Mouse (Mus musculus): ENCODE data around the gene Rpp14. TPM values are rescaled to one million over a fixed set of nuclear protein-coding genes. Genes with fewer than 3 reads are reported as not detected.

The Rpp14 gene
- polyA plus RNA-seq, 1 experiment from 2014 or later = 16.0 TPM

- peaks cover 5% of the 10 kb centered on the region; the same call in 1 of the 2 replicates for H3K36me3 ChIP-seq (ENCODE audit: control insufficient read depth, insufficient read depth)
These were observed 2.8 kb downstream of the Rpp14 start for GRCm38 (mm10) chr14:8082949-8083348.

GRCm38 (mm10) chr14:8089016-8089415, 8.8 kb downstream of the Rpp14 start:
- H3K27ac ChIP-seq (ENCODE audit: low read length) = no peak overlapping the region
- no peak overlapping the region for H3K4me2 ChIP-seq (ENCODE audit: low read depth, low read length)
- no peaks in the 10 kb centered on the region for H3K9me3 ChIP-seq (replicated peaks; ENCODE audit: control insufficient read depth, low read length)
- H3K36me3 ChIP-seq (ENCODE audit: control insufficient read depth, insufficient read depth) = peaks cover 26% of the 10 kb centered on the region
- no peak overlapping the region for H3K4me3 ChIP-seq (ENCODE audit: low read depth, low read length)
- no peak for ATAC-seq (ENCODE audit: low read depth)
- peaks cover 2% of the 10 kb centered on the region for H3K4me1 ChIP-seq (ENCODE audit: control insufficient read depth, low read depth, low read length)
- no peak overlapping the region for H3K9ac ChIP-seq (ENCODE audit: low read depth, low read length)
- no peaks in the 10 kb centered on the region for H3K27me3 ChIP-seq (ENCODE audit: control insufficient read depth, insufficient read depth, low read depth, low read length)
- WGBS (ENCODE audit: insufficient replicate concordance) = 80% methylated on average over 2 of the region's 2 CpGs

More at GRCm38 (mm10) chr14:8082949-8083348, 2.8 kb downstream of the Rpp14 start:
- no peak for ATAC-seq (ENCODE audit: low read depth)
- no peaks in the 10 kb centered on the region for H3K27me3 ChIP-seq (ENCODE audit: control insufficient read depth, insufficient read depth, low read depth, low read length)
- WGBS (ENCODE audit: insufficient replicate concordance) = 74% methylated on average over 1 of the region's 1 CpGs
- H3K4me1 ChIP-seq (ENCODE audit: control insufficient read depth, low read depth, low read length) = peaks cover 10% of the 10 kb centered on the region
- no peak overlapping the region for H3K4me2 ChIP-seq (ENCODE audit: low read depth, low read length)
- H3K4me3 ChIP-seq (ENCODE audit: low read depth, low read length) = no peak overlapping the region
- H3K9me3 ChIP-seq (replicated peaks; ENCODE audit: control insufficient read depth, low read length) = no peaks in the 10 kb centered on the region
- H3K27ac ChIP-seq (ENCODE audit: low read length) = no peak overlapping the region
- no peak overlapping the region for H3K9ac ChIP-seq (ENCODE audit: low read depth, low read length)

GRCm38 (mm10) chr14:8092573-8092972, 12.4 kb downstream of the Rpp14 start:
- no peak for ATAC-seq (ENCODE audit: low read depth)
- no peak overlapping the region for H3K9ac ChIP-seq (ENCODE audit: low read depth, low read length)
- no peak overlapping the region for H3K27ac ChIP-seq (ENCODE audit: low read length)
- 79% methylated on average over 2 of the region's 2 CpGs for WGBS (ENCODE audit: insufficient replicate concordance)
- no peaks in the 10 kb centered on the region for H3K9me3 ChIP-seq (replicated peaks; ENCODE audit: control insufficient read depth, low read length)
- H3K4me1 ChIP-seq (ENCODE audit: control insufficient read depth, low read depth, low read length) = peaks cover 8% of the 10 kb centered on the region
- no peaks in the 10 kb centered on the region for H3K27me3 ChIP-seq (ENCODE audit: control insufficient read depth, insufficient read depth, low read depth, low read length)
- no peak overlapping the region for H3K4me2 ChIP-seq (ENCODE audit: low read depth, low read length)
- peaks cover 21% of the 10 kb centered on the region for H3K36me3 ChIP-seq (ENCODE audit: control insufficient read depth, insufficient read depth)
- no peak overlapping the region for H3K4me3 ChIP-seq (ENCODE audit: low read depth, low read length)

- H3K9ac ChIP-seq (ENCODE audit: low read depth, low read length) = no peak overlapping the region
- 41% methylated on average over 5 of the region's 5 CpGs for WGBS (ENCODE audit: insufficient replicate concordance)
- H3K27me3 ChIP-seq (ENCODE audit: control insufficient read depth, insufficient read depth, low read depth, low read length) = no peaks in the 10 kb centered on the region
These were observed 13.3 kb downstream of the Rpp14 start for GRCm38 (mm10) chr14:8093427-8093826.

GRCm38 (mm10) chr14:8094931-8095561, 14.9 kb downstream of the Rpp14 start:
- Histone ChIP-seq H3K27ac (ENCODE audit: low read length) (no peak overlapping the region), H3K4me1 (ENCODE audit: control insufficient read depth, low read depth, low read length) (peaks cover 16% of the 10 kb centered on the region), H3K9me3 (replicated peaks; ENCODE audit: control insufficient read depth, low read length) (no peaks in the 10 kb centered on the region), H3K4me3 (ENCODE audit: low read depth, low read length) (no peak overlapping the region), H3K36me3 (ENCODE audit: control insufficient read depth, insufficient read depth) (peaks cover 8% of the 10 kb centered on the region), H3K4me2 (ENCODE audit: low read depth, low read length) (no peak overlapping the region), H3K9ac (ENCODE audit: low read depth, low read length) (no peak overlapping the region), H3K27me3 (ENCODE audit: control insufficient read depth, insufficient read depth, low read depth, low read length) (no peaks in the 10 kb centered on the region)
- ATAC-seq (ENCODE audit: low read depth) = no peak
- WGBS (ENCODE audit: insufficient replicate concordance) = 29% methylated on average over 3 of the region's 3 CpGs

More at GRCm38 (mm10) chr14:8093427-8093826, 13.3 kb downstream of the Rpp14 start:
- no peak overlapping the region for H3K4me2 ChIP-seq (ENCODE audit: low read depth, low read length)
- H3K27ac ChIP-seq (ENCODE audit: low read length) = no peak overlapping the region
- peaks cover 10% of the 10 kb centered on the region for H3K4me1 ChIP-seq (ENCODE audit: control insufficient read depth, low read depth, low read length)
- no peaks in the 10 kb centered on the region for H3K9me3 ChIP-seq (replicated peaks; ENCODE audit: control insufficient read depth, low read length)
- H3K4me3 ChIP-seq (ENCODE audit: low read depth, low read length) = no peak overlapping the region
- peaks cover 21% of the 10 kb centered on the region for H3K36me3 ChIP-seq (ENCODE audit: control insufficient read depth, insufficient read depth)
- no peak for ATAC-seq (ENCODE audit: low read depth)

GRCm38 (mm10) chr14:8095562-8095950, 15.4 kb downstream of the Rpp14 start:
- ATAC-seq (ENCODE audit: low read depth) = no peak
- Histone ChIP-seq H3K4me2 (ENCODE audit: low read depth, low read length) (peak overlapping the region; percentile 17; the same call in 1 of the 2 replicates), H3K27me3 (ENCODE audit: control insufficient read depth, insufficient read depth, low read depth, low read length) (no peaks in the 10 kb centered on the region), H3K4me1 (ENCODE audit: control insufficient read depth, low read depth, low read length) (peaks cover 18% of the 10 kb centered on the region), H3K4me3 (ENCODE audit: low read depth, low read length) (no peak overlapping the region), H3K27ac (ENCODE audit: low read length) (peak overlapping the region; percentile 53; the same call in 1 of the 2 replicates), H3K36me3 (ENCODE audit: control insufficient read depth, insufficient read depth) (peaks cover 3% of the 10 kb centered on the region; the same call in 1 of the 2 replicates), H3K9me3 (replicated peaks; ENCODE audit: control insufficient read depth, low read length) (no peaks in the 10 kb centered on the region), H3K9ac (ENCODE audit: low read depth, low read length) (no peak overlapping the region)
- 36% methylated on average over 7 of the region's 7 CpGs for WGBS (ENCODE audit: insufficient replicate concordance)

GRCm38 (mm10) chr14:8097978-8098686, 18.0 kb downstream of the Rpp14 start, which contains the start of gene Pxk:
Gene Pxk (plus strand): TSS chr14:8098211.
- Histone ChIP-seq H3K9me3 (replicated peaks; ENCODE audit: control insufficient read depth, low read length) (no peaks in the 10 kb centered on the region), H3K9ac (ENCODE audit: low read depth, low read length) (peak within 1 kb of the TSS; percentile 76), H3K4me1 (ENCODE audit: control insufficient read depth, low read depth, low read length) (peaks cover 17% of the 10 kb centered on the region), H3K27ac (ENCODE audit: low read length) (0 out of 2 replicates have a peak within 1 kb of the TSS, but pooled peaks have one; percentile 2), H3K4me2 (ENCODE audit: low read depth, low read length) (peak within 1 kb of the TSS; percentile 80), H3K4me3 (ENCODE audit: low read depth, low read length) (peak within 1 kb of the TSS; percentile 70), H3K36me3 (ENCODE audit: control insufficient read depth, insufficient read depth) (no peaks in the 10 kb centered on the region), H3K27me3 (ENCODE audit: control insufficient read depth, insufficient read depth, low read depth, low read length) (no peaks in the 10 kb centered on the region)
- ATAC-seq (ENCODE audit: low read depth) = peak; percentile 93
- WGBS (ENCODE audit: insufficient replicate concordance) = under 1% methylated on average over 63 of the region's 89 CpGs

GRCm38 (mm10) chr14:8098687-8098995, 18.5 kb downstream of the Rpp14 start:
- H3K4me3 ChIP-seq (ENCODE audit: low read depth, low read length) = peak overlapping the region; percentile 70
- WGBS (ENCODE audit: insufficient replicate concordance) = 4% methylated on average over 5 of the region's 5 CpGs
- peak overlapping the region; percentile 76 for H3K9ac ChIP-seq (ENCODE audit: low read depth, low read length)
- no peaks in the 10 kb centered on the region for H3K36me3 ChIP-seq (ENCODE audit: control insufficient read depth, insufficient read depth)
- H3K27ac ChIP-seq (ENCODE audit: low read length) = 0 out of 2 replicates have a peak overlapping the region, but pooled peaks have one; percentile 2
- ATAC-seq (ENCODE audit: low read depth) = no peak
- no peaks in the 10 kb centered on the region for H3K9me3 ChIP-seq (replicated peaks; ENCODE audit: control insufficient read depth, low read length)
- peak overlapping the region; percentile 80 for H3K4me2 ChIP-seq (ENCODE audit: low read depth, low read length)
- H3K4me1 ChIP-seq (ENCODE audit: control insufficient read depth, low read depth, low read length) = peaks cover 16% of the 10 kb centered on the region
- H3K27me3 ChIP-seq (ENCODE audit: control insufficient read depth, insufficient read depth, low read depth, low read length) = no peaks in the 10 kb centered on the region

- Histone ChIP-seq H3K4me2 (ENCODE audit: low read depth, low read length) (peak overlapping the region; percentile 80), H3K4me1 (ENCODE audit: control insufficient read depth, low read depth, low read length) (peaks cover 16% of the 10 kb centered on the region), H3K9ac (ENCODE audit: low read depth, low read length) (no peak overlapping the region), H3K27ac (ENCODE audit: low read length) (peak overlapping the region; percentile 21), H3K9me3 (replicated peaks; ENCODE audit: control insufficient read depth, low read length) (no peaks in the 10 kb centered on the region), H3K4me3 (ENCODE audit: low read depth, low read length) (peak overlapping the region; percentile 27; the same call in 1 of the 2 replicates), H3K36me3 (ENCODE audit: control insufficient read depth, insufficient read depth) (no peaks in the 10 kb centered on the region), H3K27me3 (ENCODE audit: control insufficient read depth, insufficient read depth, low read depth, low read length) (no peaks in the 10 kb centered on the region)
- no peak for ATAC-seq (ENCODE audit: low read depth)
- 27% methylated on average over 10 of the region's 10 CpGs for WGBS (ENCODE audit: insufficient replicate concordance)
These were observed 19.4 kb downstream of the Rpp14 start for GRCm38 (mm10) chr14:8099561-8100021.

Data from liver, embryonic 16.5 days (tissue).